9 mouse cellular contexts compared by ENCODE assay signal in genomic region chr17:36726046-36726445, GRCm38 (mm10). TPM values are rescaled to one million over a fixed set of nuclear protein-coding genes. Genes with fewer than 3 reads are reported as not detected.
DNase-seq lines count a peak whose midpoint lies in the region; ATAC-seq and TF ChIP-seq lines count a peak whose summit lies in the region.
"Had no signal": no experiment of that assay in that cellular context is flagged by ENCODE, and none has a peak within 500 bp of the region (broad histone marks: within the 10 kb centered on the region; RNA-seq: fewer than 3 reads in every experiment).

No protein-coding gene starts in this region.

- no peak for ATAC-seq in lung, postnatal 0 days

- no peak overlapping the region for H3K27ac ChIP-seq in lung, postnatal 0 days (ENCODE audit: low read length)
- H3K27ac ChIP-seq in embryonic facial prominence, embryonic 10.5 days (replicated peaks): no peak overlapping the region
- H3K27ac ChIP-seq: midbrain, embryonic 12.5 days had no signal

- H3K27me3 ChIP-seq in lung, postnatal 0 days (replicated peaks; ENCODE audit: insufficient read depth, low read length): no peaks in the 10 kb centered on the region
- H3K27me3 ChIP-seq in embryonic facial prominence, embryonic 10.5 days (replicated peaks; ENCODE audit: low read depth, poor library complexity, severe bottlenecking): no peaks in the 10 kb centered on the region
- H3K27me3 ChIP-seq: midbrain, embryonic 12.5 days had no signal

- no peaks in the 10 kb centered on the region for H3K36me3 ChIP-seq in lung, postnatal 0 days (ENCODE audit: insufficient read depth, low read length)
- H3K36me3 ChIP-seq in embryonic facial prominence, embryonic 10.5 days (replicated peaks): no peaks in the 10 kb centered on the region
- H3K36me3 ChIP-seq: midbrain, embryonic 12.5 days had no signal

- no peak overlapping the region for H3K4me2 ChIP-seq in lung, postnatal 0 days (replicated peaks; ENCODE audit: low read depth, low read length)
- H3K4me2 ChIP-seq: midbrain, embryonic 12.5 days had no signal

- WGBS in lung, postnatal 0 days: 9% methylated on average over 2 of the region's 2 CpGs
- WGBS in embryonic facial prominence, embryonic 10.5 days: 26% methylated on average over 2 of the region's 2 CpGs

- intact Hi-C loops in gastrocnemius, postnatal 36 days (cut with DNase I): no loop called here

- TF ChIP-seq EP300 in lung, postnatal 0 days (IDR thresholded peaks at IDR 0.05): no peak

- H3K9me3 ChIP-seq in lung, postnatal 0 days (ENCODE audit: low read length): no peaks in the 10 kb centered on the region
- H3K9me3 ChIP-seq in embryonic facial prominence, embryonic 10.5 days: no peaks in the 10 kb centered on the region
- H3K9me3 ChIP-seq: midbrain, embryonic 12.5 days had no signal

- H3K4me3 ChIP-seq in lung, postnatal 0 days (ENCODE audit: low read depth, low read length): no peak overlapping the region
- H3K4me3 ChIP-seq in embryonic facial prominence, embryonic 10.5 days: no peak overlapping the region
- H3K4me3 ChIP-seq: midbrain, embryonic 12.5 days had no signal

- no peak overlapping the region for H3K9ac ChIP-seq in lung, postnatal 0 days (replicated peaks; ENCODE audit: low read depth)
- H3K9ac ChIP-seq: midbrain, embryonic 12.5 days had no signal

- peak; percentile 0 for DNase-seq in cerebellum, adult 9-10 months
- no peak for DNase-seq in cerebellum, adult 11-12 months
- peak; percentile 14 for DNase-seq in lung, postnatal 0 days (ENCODE audit: low spot score)
- no peak for DNase-seq in lung, postnatal 14 days
- DNase-seq in embryonic facial prominence, embryonic 10.5 days (ENCODE audit: low spot score): peak; percentile 9
- DNase-seq in retina, postnatal 7 days (ENCODE audit: low read depth, low spot score): peak; percentile 14
- no peak for DNase-seq in gastrocnemius, postnatal 36 days
- DNase-seq in spleen, postnatal 4 days (ENCODE audit: low spot score in 2 of 2): no peak

- no peaks in the 10 kb centered on the region for H3K4me1 ChIP-seq in lung, postnatal 0 days (ENCODE audit: insufficient read depth, low read depth, low read length)
- no peaks in the 10 kb centered on the region for H3K4me1 ChIP-seq in embryonic facial prominence, embryonic 10.5 days
- H3K4me1 ChIP-seq: midbrain, embryonic 12.5 days had no signal

- TF ChIP-seq CTCF in lung, postnatal 0 days (IDR thresholded peaks at IDR 0.05): peak; percentile 63

RNA-seq across cellular contexts. Expression of gene H2-M10.5, which starts 46.7 kb away (rescaled TPM):
- not detected in 2 replicates for polyA plus RNA-seq in lung, postnatal 0 days (2015; fragmentation: Nextera tagmentation; extraction: Ambion mirVana)
- polyA plus RNA-seq in embryonic facial prominence, embryonic 10.5 days (2016; fragmentation: Nextera tagmentation; extraction: Ambion mirVana): not detected in 2 replicates
- total RNA-seq in gastrocnemius, postnatal 36 days (2021): not detected
- polyA plus RNA-seq: midbrain, embryonic 12.5 days had no signal

RNA-seq across cellular contexts. Expression of gene H2-M1, which starts 54.0 kb away (rescaled TPM):
- polyA plus RNA-seq in lung, postnatal 0 days (2015; fragmentation: Nextera tagmentation; extraction: Ambion mirVana): not detected in 2 replicates
- polyA plus RNA-seq in embryonic facial prominence, embryonic 10.5 days (2016; fragmentation: Nextera tagmentation; extraction: Ambion mirVana): not detected in 2 replicates
- not detected for total RNA-seq in gastrocnemius, postnatal 36 days (2021)
- polyA plus RNA-seq: midbrain, embryonic 12.5 days had no signal

Comparison
In these comparisons a context has a peak if more than half of its experiments do, and no peak if none do; other contexts are left out.
1. DNase-seq: peak in cerebellum, adult 9-10 months (single experiment), lung, postnatal 0 days (single experiment), embryonic facial prominence, embryonic 10.5 days (single experiment) and retina, postnatal 7 days (single experiment); none in cerebellum, adult 11-12 months (single experiment), lung, postnatal 14 days (single experiment), gastrocnemius, postnatal 36 days (0 of 2) and spleen, postnatal 4 days (0 of 2).